Mouse (Mus musculus): ENCODE results near the gene Brd2. TPM values are rescaled to one million over a fixed set of nuclear protein-coding genes. Genes with fewer than 3 reads are reported as not detected.
A peak's percentile ranks its signal among the peaks of the same experiment; 100 is the strongest.

The Brd2 gene
- polyA plus RNA-seq, 1 experiment from 2014 or later, result 140 TPM

GRCm38 (mm10) chr17:34094283-34095035 lies 28.0 kb downstream of the Brd2 start:
- Histone ChIP-seq H3K27me3 (no peaks in the 10 kb centered on the region), H3K9ac (no peak overlapping the region), H3K27ac (no peak overlapping the region), H3K36me3 (no peaks in the 10 kb centered on the region), H3K4me3 (replicated peaks) (no peak overlapping the region), H3K4me2 (no peak overlapping the region), H3K9me3 (replicated peaks) (no peaks in the 10 kb centered on the region), H3K4me1 (peaks cover 9% of the 10 kb centered on the region)
- WGBS, result 81% methylated on average over 27 of the region's 27 CpGs
- peak; percentile 20; the same call in 1 of the 2 replicates for ATAC-seq (replicated peaks; ENCODE audit: low FRiP score)

GRCm38 (mm10) chr17:34093199-34093874 lies 29.1 kb downstream of the Brd2 start:
- Histone ChIP-seq H3K4me1 (peaks cover 9% of the 10 kb centered on the region), H3K9me3 (replicated peaks) (no peaks in the 10 kb centered on the region), H3K27me3 (no peaks in the 10 kb centered on the region), H3K36me3 (no peaks in the 10 kb centered on the region), H3K27ac (peak overlapping the region; percentile 52; the same call in 1 of the 2 replicates), H3K4me2 (peak overlapping the region; percentile 37), H3K4me3 (replicated peaks) (0 out of 2 replicates have a peak overlapping the region, but pooled peaks have one; percentile 11), H3K9ac (no peak overlapping the region)
- WGBS, result 16% methylated on average over 7 of the region's 7 CpGs
- ATAC-seq (replicated peaks; ENCODE audit: low FRiP score), result peak; percentile 83

- 42% methylated on average over 11 of the region's 11 CpGs for WGBS
- Histone ChIP-seq H3K9me3 (replicated peaks) (no peaks in the 10 kb centered on the region), H3K4me2 (no peak within 1 kb of the TSS), H3K27ac (peak within 1 kb of the TSS; percentile 52; the same call in 1 of the 2 replicates), H3K36me3 (no peaks in the 10 kb centered on the region), H3K4me1 (peaks cover 9% of the 10 kb centered on the region), H3K4me3 (replicated peaks) (no peak within 1 kb of the TSS), H3K27me3 (no peaks in the 10 kb centered on the region), H3K9ac (no peak within 1 kb of the TSS)
- no peak for ATAC-seq (replicated peaks; ENCODE audit: low FRiP score)
These were observed 30.1 kb downstream of the Brd2 start, which contains the start of gene H2-Oa for GRCm38 (mm10) chr17:34092197-34092875. Gene H2-Oa, plus strand, starts transcription at chr17:34092340.

- no peak overlapping the region for H3K4me3 ChIP-seq (replicated peaks)
- no peaks in the 10 kb centered on the region for H3K36me3 ChIP-seq
- H3K9ac ChIP-seq, result no peak overlapping the region
- WGBS, result 55% methylated on average over 7 of the region's 7 CpGs
- no peaks in the 10 kb centered on the region for H3K9me3 ChIP-seq (replicated peaks)
- H3K4me2 ChIP-seq, result no peak overlapping the region
- no peaks in the 10 kb centered on the region for H3K27me3 ChIP-seq
- H3K27ac ChIP-seq, result no peak overlapping the region
- ATAC-seq (replicated peaks; ENCODE audit: low FRiP score), result no peak
- peaks cover 9% of the 10 kb centered on the region for H3K4me1 ChIP-seq
These were observed 31.5 kb downstream of the Brd2 start for GRCm38 (mm10) chr17:34090923-34091322.

- no peaks in the 10 kb centered on the region for H3K36me3 ChIP-seq
- H3K4me1 ChIP-seq, result peaks cover 2% of the 10 kb centered on the region
- no peaks in the 10 kb centered on the region for H3K9me3 ChIP-seq (replicated peaks)
- no peak overlapping the region for H3K4me2 ChIP-seq
- no peak for ATAC-seq (replicated peaks; ENCODE audit: low FRiP score)
- no peak overlapping the region for H3K27ac ChIP-seq
- H3K9ac ChIP-seq, result no peak overlapping the region
- 84% methylated on average over 11 of the region's 11 CpGs for WGBS
- peaks cover 10% of the 10 kb centered on the region for H3K27me3 ChIP-seq
- no peak overlapping the region for H3K4me3 ChIP-seq (replicated peaks)
These were observed 34.3 kb downstream of the Brd2 start for GRCm38 (mm10) chr17:34088124-34088523.

GRCm38 (mm10) chr17:34087386-34087785 lies 35.0 kb downstream of the Brd2 start:
- no peak for ATAC-seq (replicated peaks; ENCODE audit: low FRiP score)
- Histone ChIP-seq H3K4me3 (replicated peaks) (no peak overlapping the region), H3K4me1 (no peaks in the 10 kb centered on the region), H3K9ac (no peak overlapping the region), H3K27ac (no peak overlapping the region), H3K36me3 (no peaks in the 10 kb centered on the region), H3K27me3 (peaks cover 14% of the 10 kb centered on the region), H3K4me2 (no peak overlapping the region), H3K9me3 (replicated peaks) (no peaks in the 10 kb centered on the region)
- WGBS, result 64% methylated on average over 2 of the region's 2 CpGs

GRCm38 (mm10) chr17:34083104-34083503 lies 39.3 kb downstream of the Brd2 start:
- 16% methylated on average over 8 of the region's 8 CpGs for WGBS
- peaks cover 14% of the 10 kb centered on the region for H3K27me3 ChIP-seq
- no peaks in the 10 kb centered on the region for H3K36me3 ChIP-seq
- no peaks in the 10 kb centered on the region for H3K9me3 ChIP-seq (replicated peaks)
- no peak overlapping the region for H3K4me2 ChIP-seq
- ATAC-seq (replicated peaks; ENCODE audit: low FRiP score), result no peak
- no peak overlapping the region for H3K4me3 ChIP-seq (replicated peaks)
- no peak overlapping the region for H3K9ac ChIP-seq
- H3K27ac ChIP-seq, result no peak overlapping the region
- no peaks in the 10 kb centered on the region for H3K4me1 ChIP-seq

GRCm38 (mm10) chr17:34079621-34080020 lies 42.8 kb downstream of the Brd2 start:
- peaks cover 32% of the 10 kb centered on the region for H3K27me3 ChIP-seq
- H3K36me3 ChIP-seq, result no peaks in the 10 kb centered on the region
- H3K27ac ChIP-seq, result no peak overlapping the region
- peak; percentile 71 for ATAC-seq (replicated peaks; ENCODE audit: low FRiP score)
- 0 out of 2 replicates have a peak, but pooled peaks cover 4% of the 10 kb centered on the region for H3K4me1 ChIP-seq
- no peak overlapping the region for H3K4me2 ChIP-seq
- H3K9ac ChIP-seq, result no peak overlapping the region
- 19% methylated on average over 5 of the region's 5 CpGs for WGBS
- H3K4me3 ChIP-seq (replicated peaks), result no peak overlapping the region
- no peaks in the 10 kb centered on the region for H3K9me3 ChIP-seq (replicated peaks)

- 0 out of 2 replicates have a peak, but pooled peaks cover 4% of the 10 kb centered on the region for H3K4me1 ChIP-seq
- whole genome bisulfite sequencing, result 91% methylated on average over 11 of the region's 11 CpGs
- no peak overlapping the region for H3K27ac ChIP-seq
- no peak for ATAC-seq (replicated peaks; ENCODE audit: low FRiP score)
- H3K9me3 ChIP-seq (replicated peaks), result no peaks in the 10 kb centered on the region
- H3K9ac ChIP-seq, result no peak overlapping the region
- H3K27me3 ChIP-seq, result peaks cover 27% of the 10 kb centered on the region
- no peak overlapping the region for H3K4me3 ChIP-seq (replicated peaks)
- H3K4me2 ChIP-seq, result no peak overlapping the region
- H3K36me3 ChIP-seq, result no peaks in the 10 kb centered on the region
These were observed 43.4 kb downstream of the Brd2 start for GRCm38 (mm10) chr17:34079002-34079401.

GRCm38 (mm10) chr17:34078148-34078547 lies 44.3 kb downstream of the Brd2 start:
- ATAC-seq (replicated peaks; ENCODE audit: low FRiP score), result no peak
- peaks cover 25% of the 10 kb centered on the region for H3K27me3 ChIP-seq
- 56% methylated on average over 4 of the region's 4 CpGs for WGBS

GRCm38 (mm10) chr17:34077549-34077948 lies 44.9 kb downstream of the Brd2 start:
- Histone ChIP-seq H3K9me3 (replicated peaks) (no peaks in the 10 kb centered on the region), H3K36me3 (no peaks in the 10 kb centered on the region), H3K27me3 (peaks cover 20% of the 10 kb centered on the region), H3K27ac (no peak overlapping the region), H3K4me1 (0 out of 2 replicates have a peak, but pooled peaks cover 4% of the 10 kb centered on the region), H3K4me2 (no peak overlapping the region), H3K4me3 (replicated peaks) (no peak overlapping the region), H3K9ac (no peak overlapping the region)
- no peak for ATAC-seq (replicated peaks; ENCODE audit: low FRiP score)
- 2% methylated on average over 9 of the region's 9 CpGs for WGBS

More at GRCm38 (mm10) chr17:34078148-34078547, 44.3 kb downstream of the Brd2 start:
- Histone ChIP-seq H3K9me3 (replicated peaks) (no peaks in the 10 kb centered on the region), H3K27ac (no peak overlapping the region), H3K4me2 (no peak overlapping the region), H3K9ac (no peak overlapping the region), H3K4me3 (replicated peaks) (no peak overlapping the region), H3K36me3 (no peaks in the 10 kb centered on the region), H3K4me1 (0 out of 2 replicates have a peak, but pooled peaks cover 4% of the 10 kb centered on the region)

GRCm38 (mm10) chr17:34075271-34075670 lies 47.2 kb downstream of the Brd2 start:
- Histone ChIP-seq H3K4me3 (replicated peaks) (no peak overlapping the region), H3K4me1 (0 out of 2 replicates have a peak, but pooled peaks cover 4% of the 10 kb centered on the region), H3K4me2 (no peak overlapping the region), H3K27me3 (peaks cover 20% of the 10 kb centered on the region), H3K27ac (no peak overlapping the region), H3K9me3 (replicated peaks) (no peaks in the 10 kb centered on the region), H3K9ac (no peak overlapping the region), H3K36me3 (no peaks in the 10 kb centered on the region)
- 41% methylated on average over 7 of the region's 7 CpGs for WGBS
- ATAC-seq (replicated peaks; ENCODE audit: low FRiP score), result no peak
